Mouse (Mus musculus): ENCODE data around the gene Pigt. TPM values are rescaled to one million over a fixed set of nuclear protein-coding genes. Genes with fewer than 3 reads are reported as not detected.

Pigt gene
- total and polyA plus RNA-seq, 2 experiments from 2014 or later, result 116 to 134 TPM

- 78% methylated on average over 10 of the region's 10 CpGs for WGBS
- Histone ChIP-seq H3K36me3 (ENCODE audit: insufficient read depth, low read length) (no peaks in the 10 kb centered on the region), H3K9ac (replicated peaks; ENCODE audit: low read length) (no peak overlapping the region), H3K27ac (no peak overlapping the region), H3K4me1 (ENCODE audit: insufficient read depth, low read length) (no peaks in the 10 kb centered on the region), H3K9me3 (ENCODE audit: low read length) (0 out of 2 replicates have a peak, but pooled peaks cover 2% of the 10 kb centered on the region), H3K27me3 (ENCODE audit: insufficient read depth, low read length) (0 out of 2 replicates have a peak, but pooled peaks cover 3% of the 10 kb centered on the region), H3K4me2 (ENCODE audit: low read depth, low read length) (no peak overlapping the region), H3K4me3 (ENCODE audit: low read length) (no peak overlapping the region)
- no peak for ATAC-seq
- no peak for TF ChIP-seq CTCF (IDR thresholded peaks at IDR 0.05; ENCODE audit: low read depth)
- no peak for DNase-seq (ENCODE audit: low spot score)
These were observed 26.0 kb downstream of the Pigt start for GRCm38 (mm10) chr2:164523301-164523773.

- H3K4me2 ChIP-seq (ENCODE audit: low read depth, low read length), result no peak overlapping the region
- H3K4me3 ChIP-seq (ENCODE audit: low read length), result no peak overlapping the region
- no peaks in the 10 kb centered on the region for H3K36me3 ChIP-seq (ENCODE audit: insufficient read depth, low read length)
- H3K4me1 ChIP-seq (ENCODE audit: insufficient read depth, low read length), result no peaks in the 10 kb centered on the region
- no peak overlapping the region for H3K27ac ChIP-seq
- no peak for DNase-seq (ENCODE audit: low spot score)
- no peaks in the 10 kb centered on the region for H3K9me3 ChIP-seq (ENCODE audit: low read length)
- no peak for TF ChIP-seq CTCF (IDR thresholded peaks at IDR 0.05; ENCODE audit: low read depth)
- no peak for ATAC-seq
- no peak overlapping the region for H3K9ac ChIP-seq (replicated peaks; ENCODE audit: low read length)
- no peaks in the 10 kb centered on the region for H3K27me3 ChIP-seq (ENCODE audit: insufficient read depth, low read length)
- 75% methylated on average over 5 of the region's 5 CpGs for WGBS
These were observed 31.2 kb downstream of the Pigt start for GRCm38 (mm10) chr2:164528557-164528956.

- 4% methylated on average over 3 of the region's 3 CpGs for WGBS
- H3K4me1 ChIP-seq (ENCODE audit: insufficient read depth, low read length), result no peaks in the 10 kb centered on the region
- H3K4me2 ChIP-seq (ENCODE audit: low read depth, low read length), result no peak overlapping the region
- H3K4me3 ChIP-seq (ENCODE audit: low read length), result no peak overlapping the region
- H3K27me3 ChIP-seq (ENCODE audit: insufficient read depth, low read length), result no peaks in the 10 kb centered on the region
- no peak overlapping the region for H3K9ac ChIP-seq (replicated peaks; ENCODE audit: low read length)
- ATAC-seq (peak; percentile 49; the same call in 1 of the 2 replicates), DNase-seq (ENCODE audit: low spot score) (peak; percentile 84)
- no peak overlapping the region for H3K27ac ChIP-seq
- H3K36me3 ChIP-seq (ENCODE audit: insufficient read depth, low read length), result no peaks in the 10 kb centered on the region
- no peaks in the 10 kb centered on the region for H3K9me3 ChIP-seq (ENCODE audit: low read length)
- peak; percentile 98 for TF ChIP-seq CTCF (IDR thresholded peaks at IDR 0.05; ENCODE audit: low read depth)
These were observed 33.8 kb downstream of the Pigt start for GRCm38 (mm10) chr2:164531169-164531568.

- no peak for DNase-seq (ENCODE audit: low spot score)
- H3K4me1 ChIP-seq (ENCODE audit: insufficient read depth, low read length), result no peaks in the 10 kb centered on the region
- H3K27ac ChIP-seq, result no peak overlapping the region
These were observed 37.0 kb downstream of the Pigt start for GRCm38 (mm10) chr2:164534315-164534714.

GRCm38 (mm10) chr2:164537003-164537402 lies 39.7 kb downstream of the Pigt start:
- no peak overlapping the region for H3K4me2 ChIP-seq (ENCODE audit: low read depth, low read length)
- no peaks in the 10 kb centered on the region for H3K4me1 ChIP-seq (ENCODE audit: insufficient read depth, low read length)
- H3K27me3 ChIP-seq (ENCODE audit: insufficient read depth, low read length), result no peaks in the 10 kb centered on the region
- WGBS, result 83% methylated on average over 4 of the region's 4 CpGs
- H3K36me3 ChIP-seq (ENCODE audit: insufficient read depth, low read length), result no peaks in the 10 kb centered on the region
- DNase-seq (ENCODE audit: low spot score) (no peak), ATAC-seq (no peak)
- no peaks in the 10 kb centered on the region for H3K9me3 ChIP-seq (ENCODE audit: low read length)
- no peak overlapping the region for H3K27ac ChIP-seq
- H3K4me3 ChIP-seq (ENCODE audit: low read length), result no peak overlapping the region
- TF ChIP-seq CTCF (IDR thresholded peaks at IDR 0.05; ENCODE audit: low read depth), result no peak
- H3K9ac ChIP-seq (replicated peaks; ENCODE audit: low read length), result no peak overlapping the region

More at GRCm38 (mm10) chr2:164534315-164534714, 37.0 kb downstream of the Pigt start:
- WGBS, result 82% methylated on average over 10 of the region's 10 CpGs
- Histone ChIP-seq H3K36me3 (ENCODE audit: insufficient read depth, low read length) (no peaks in the 10 kb centered on the region), H3K4me3 (ENCODE audit: low read length) (no peak overlapping the region), H3K4me2 (ENCODE audit: low read depth, low read length) (no peak overlapping the region), H3K9me3 (ENCODE audit: low read length) (no peaks in the 10 kb centered on the region), H3K27me3 (ENCODE audit: insufficient read depth, low read length) (no peaks in the 10 kb centered on the region), H3K9ac (replicated peaks; ENCODE audit: low read length) (no peak overlapping the region)
- ATAC-seq, result no peak
- no peak for TF ChIP-seq CTCF (IDR thresholded peaks at IDR 0.05; ENCODE audit: low read depth)

- TF ChIP-seq CTCF (IDR thresholded peaks at IDR 0.05; ENCODE audit: low read depth), result no peak
- WGBS, result 42% methylated on average over 8 of the region's 8 CpGs
- H3K27me3 ChIP-seq (ENCODE audit: insufficient read depth, low read length), result no peaks in the 10 kb centered on the region
- no peak overlapping the region for H3K9ac ChIP-seq (replicated peaks; ENCODE audit: low read length)
- ATAC-seq, result no peak
- H3K36me3 ChIP-seq (ENCODE audit: insufficient read depth, low read length), result no peaks in the 10 kb centered on the region
- H3K4me1 ChIP-seq (ENCODE audit: insufficient read depth, low read length), result no peaks in the 10 kb centered on the region
- no peak for DNase-seq (ENCODE audit: low spot score)
- no peaks in the 10 kb centered on the region for H3K9me3 ChIP-seq (ENCODE audit: low read length)
- no peak overlapping the region for H3K27ac ChIP-seq
- no peak overlapping the region for H3K4me2 ChIP-seq (ENCODE audit: low read depth, low read length)
- H3K4me3 ChIP-seq (ENCODE audit: low read length), result no peak overlapping the region
These were observed 43.5 kb downstream of the Pigt start for GRCm38 (mm10) chr2:164540652-164541427.

GRCm38 (mm10) chr2:164542132-164542531 lies 44.8 kb downstream of the Pigt start:
- no peaks in the 10 kb centered on the region for H3K36me3 ChIP-seq (ENCODE audit: insufficient read depth, low read length)
- no peaks in the 10 kb centered on the region for H3K27me3 ChIP-seq (ENCODE audit: insufficient read depth, low read length)
- no peaks in the 10 kb centered on the region for H3K4me1 ChIP-seq (ENCODE audit: insufficient read depth, low read length)
- H3K4me3 ChIP-seq (ENCODE audit: low read length), result no peak overlapping the region
- no peak overlapping the region for H3K9ac ChIP-seq (replicated peaks; ENCODE audit: low read length)
- DNase-seq (ENCODE audit: low spot score), result no peak
- H3K4me2 ChIP-seq (ENCODE audit: low read depth, low read length), result no peak overlapping the region
- no peaks in the 10 kb centered on the region for H3K9me3 ChIP-seq (ENCODE audit: low read length)
- no peak overlapping the region for H3K27ac ChIP-seq
- no peak for ATAC-seq
- WGBS, result 66% methylated on average over 5 of the region's 5 CpGs
- TF ChIP-seq CTCF (IDR thresholded peaks at IDR 0.05; ENCODE audit: low read depth), result no peak
